ENCODE assay signal across 8 mouse cellular contexts in genomic region chr15:8279320-8279779, GRCm38 (mm10).
DNase-seq lines count a peak whose midpoint lies in the region; ATAC-seq and TF ChIP-seq lines count a peak whose summit lies in the region.

No protein-coding gene starts in this region.

- no peak overlapping the region for H3K9ac ChIP-seq in forebrain, embryonic 11.5 days (ENCODE audit: low read length)
- 0 out of 2 replicates have a peak overlapping the region, but pooled peaks have one; percentile 13 for H3K9ac ChIP-seq in hindbrain, embryonic 15.5 days
- 0 out of 2 replicates have a peak overlapping the region, but pooled peaks have one; percentile 0 for H3K9ac ChIP-seq in liver, embryonic 11.5 days (ENCODE audit: low read depth, low read length)
- no peak overlapping the region for H3K9ac ChIP-seq in midbrain, postnatal 0 days (replicated peaks; ENCODE audit: low read length, poor library complexity, severe bottlenecking)

- no peaks in the 10 kb centered on the region for H3K27me3 ChIP-seq in forebrain, embryonic 11.5 days (ENCODE audit: control insufficient read depth, insufficient read depth, low read length)
- H3K27me3 ChIP-seq in hindbrain, embryonic 15.5 days: no peaks in the 10 kb centered on the region
- no peaks in the 10 kb centered on the region for H3K27me3 ChIP-seq in liver, embryonic 11.5 days (replicated peaks; ENCODE audit: control insufficient read depth, insufficient read depth, low read length)
- H3K27me3 ChIP-seq in midbrain, postnatal 0 days (ENCODE audit: insufficient read depth, low read length): no peaks in the 10 kb centered on the region

- no peaks in the 10 kb centered on the region for H3K9me3 ChIP-seq in forebrain, embryonic 11.5 days (ENCODE audit: control insufficient read depth, low read length)
- no peaks in the 10 kb centered on the region for H3K9me3 ChIP-seq in hindbrain, embryonic 15.5 days
- no peaks in the 10 kb centered on the region for H3K9me3 ChIP-seq in liver, embryonic 11.5 days (ENCODE audit: control insufficient read depth, low read length)
- no peaks in the 10 kb centered on the region for H3K9me3 ChIP-seq in midbrain, postnatal 0 days (ENCODE audit: low read length)

- H3K36me3 ChIP-seq in forebrain, embryonic 11.5 days (ENCODE audit: control insufficient read depth, insufficient read depth, low read length): no peaks in the 10 kb centered on the region
- 0 out of 2 replicates have a peak, but pooled peaks cover 8% of the 10 kb centered on the region for H3K36me3 ChIP-seq in hindbrain, embryonic 15.5 days
- H3K36me3 ChIP-seq in liver, embryonic 11.5 days (ENCODE audit: control insufficient read depth, insufficient read depth, low read length): no peaks in the 10 kb centered on the region
- H3K36me3 ChIP-seq in midbrain, postnatal 0 days (ENCODE audit: insufficient read depth, low read length): no peaks in the 10 kb centered on the region

- WGBS in forebrain, embryonic 11.5 days: 38% methylated on average over 17 of the region's 17 CpGs
- WGBS in hindbrain, embryonic 15.5 days: 37% methylated on average over 17 of the region's 17 CpGs
- 47% methylated on average over 17 of the region's 17 CpGs for WGBS in liver, embryonic 11.5 days
- WGBS in midbrain, postnatal 0 days: 39% methylated on average over 15 of the region's 17 CpGs

- intact Hi-C loops in left cerebral cortex, adult 2 months (cut with DNase I): no loop called here

- TF ChIP-seq CTCF in left cerebral cortex, adult 2 months (IDR thresholded peaks at IDR 0.05): no peak
- no peak for TF ChIP-seq CTCF in midbrain, postnatal 0 days (IDR thresholded peaks at IDR 0.05)

- no peak overlapping the region for H3K27ac ChIP-seq in left cerebral cortex, adult 2 months
- no peak overlapping the region for H3K27ac ChIP-seq in forebrain, embryonic 11.5 days (ENCODE audit: low read depth, low read length)
- H3K27ac ChIP-seq in hindbrain, embryonic 15.5 days (replicated peaks): no peak overlapping the region
- no peak overlapping the region for H3K27ac ChIP-seq in liver, embryonic 11.5 days (ENCODE audit: low read depth, low read length)
- no peak overlapping the region for H3K27ac ChIP-seq in midbrain, postnatal 0 days (ENCODE audit: low read depth, low read length)

- H3K4me2 ChIP-seq in forebrain, embryonic 11.5 days (ENCODE audit: low read depth, low read length, severe bottlenecking): peak overlapping the region; percentile 42; the same call in 1 of the 2 replicates
- H3K4me2 ChIP-seq in hindbrain, embryonic 15.5 days: peak overlapping the region; percentile 61
- H3K4me2 ChIP-seq in liver, embryonic 11.5 days: peak overlapping the region; percentile 59
- H3K4me2 ChIP-seq in midbrain, postnatal 0 days (ENCODE audit: low read depth, low read length, poor library complexity, severe bottlenecking): peak overlapping the region; percentile 54

- no peaks in the 10 kb centered on the region for H3K4me1 ChIP-seq in forebrain, embryonic 11.5 days (replicated peaks; ENCODE audit: control insufficient read depth, insufficient read depth, low read length)
- H3K4me1 ChIP-seq in hindbrain, embryonic 15.5 days (replicated peaks): peaks cover 4% of the 10 kb centered on the region; the same call in 1 of the 2 replicates
- H3K4me1 ChIP-seq in liver, embryonic 11.5 days (replicated peaks; ENCODE audit: control insufficient read depth, insufficient read depth, low read length): no peaks in the 10 kb centered on the region
- H3K4me1 ChIP-seq in midbrain, postnatal 0 days (ENCODE audit: insufficient read depth, low read length): no peaks in the 10 kb centered on the region

- no peak for DNase-seq in left cerebral cortex, adult 2 months (ENCODE audit: extremely low spot score in 1 of 2, low spot score in 2 of 2)
- DNase-seq in left cerebral cortex, adult 8-10 months (ENCODE audit: low spot score in 2 of 2): no peak
- peak; percentile 54 for DNase-seq in forebrain, embryonic 11.5 days (ENCODE audit: low spot score)
- peak; percentile 36 for DNase-seq in liver, embryonic 11.5 days (ENCODE audit: low spot score)
- DNase-seq in midbrain, postnatal 0 days (ENCODE audit: low spot score): no peak
- peak; percentile 47 for DNase-seq in thymus, postnatal 0 days (ENCODE audit: low spot score)
- no peak for DNase-seq in layer of hippocampus, adult 9-10 months (ENCODE audit: low spot score)

- H3K4me3 ChIP-seq in left cerebral cortex, adult 2 months: peak overlapping the region; percentile 19
- H3K4me3 ChIP-seq in forebrain, embryonic 11.5 days (ENCODE audit: low read depth, low read length): 0 out of 2 replicates have a peak overlapping the region, but pooled peaks have one; percentile 14
- peak overlapping the region; percentile 30 for H3K4me3 ChIP-seq in hindbrain, embryonic 15.5 days
- peak overlapping the region; percentile 34 for H3K4me3 ChIP-seq in liver, embryonic 11.5 days (ENCODE audit: low read depth, low read length)
- H3K4me3 ChIP-seq in midbrain, postnatal 0 days (ENCODE audit: low read depth, low read length): peak overlapping the region; percentile 24

- no peak for ATAC-seq in forebrain, embryonic 11.5 days (replicated peaks; ENCODE audit: low FRiP score)
- no peak for ATAC-seq in hindbrain, embryonic 15.5 days (ENCODE audit: low FRiP score, low read depth)
- ATAC-seq in liver, embryonic 11.5 days (replicated peaks; ENCODE audit: low FRiP score): peak; percentile 56; the same call in 1 of the 2 replicates
- no peak for ATAC-seq in midbrain, postnatal 0 days (ENCODE audit: low FRiP score)

Comparison
In these comparisons a context has a peak if more than half of its experiments do, and no peak if none do; other contexts are left out.
1. DNase-seq: peak in forebrain, embryonic 11.5 days (single experiment), liver, embryonic 11.5 days (single experiment) and thymus, postnatal 0 days (single experiment); none in left cerebral cortex, adult 2 months (0 of 2), left cerebral cortex, adult 8-10 months (0 of 2), midbrain, postnatal 0 days (single experiment) and layer of hippocampus, adult 9-10 months (single experiment).
2. H3K9ac ChIP-seq: peak in hindbrain, embryonic 15.5 days (single experiment) and liver, embryonic 11.5 days (single experiment); none in forebrain, embryonic 11.5 days (single experiment) and midbrain, postnatal 0 days (single experiment).
3. Peak in every context shown above with its lines, with median percentiles within 50 percentile points of each other: H3K4me3 ChIP-seq and H3K4me2 ChIP-seq.